Mouse (Mus musculus) megakaryocyte, adult 5-6 weeks (primary cell): ENCODE data around the gene Lce1g. TPM values are rescaled to one million over a fixed set of nuclear protein-coding genes. Genes with fewer than 3 reads are reported as not detected.

Experiments
- ATAC-seq: 2 replicates; pipeline ENCODE4 v1.8.0; 2016; ENCODE audit warnings: mild to moderate bottlenecking, inconsistent platforms; ENCODE audit not compliant: poor library complexity, severe bottlenecking
- total RNA-seq, 2 experiments: library from RNA; stranded (forward) in 1 of 2; stranded (reverse) in 1 of 2; fragments of 153-499, 151-499 nt in 1 of 2; fragments of 221-1000, 200-1000 nt in 1 of 2; gene quantifications; 2 replicates each; pipeline versions ENCODE4 v1.2.3 to v1.2.4; 2015 to 2017

The Lce1g gene
- total RNA-seq (2015) (not detected in 2 replicates), total RNA-seq (2017) (not detected in 2 replicates)

DNA sequence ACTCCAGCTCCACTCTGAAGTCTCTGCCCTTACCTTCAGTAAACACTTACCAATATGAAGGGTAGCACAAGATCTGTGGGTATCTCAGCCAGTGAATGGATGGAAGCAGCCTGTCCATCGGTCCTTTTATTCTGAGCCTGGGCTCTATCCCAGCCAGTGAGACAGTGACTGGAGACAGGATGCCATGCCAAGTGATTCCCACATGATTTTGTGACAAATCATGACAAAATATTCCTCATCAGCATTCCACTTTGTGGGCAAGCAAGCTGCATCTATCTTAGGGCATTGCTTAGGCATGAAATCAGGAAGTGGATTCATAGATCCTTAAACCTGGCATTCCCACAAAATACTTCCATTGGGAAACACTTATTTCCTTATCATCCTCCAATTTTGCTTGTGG lies at the start of gene Lce1g:
Lce1g (minus strand) TSS at position 101 of the 400 bp plus-strand sequence.
- ATAC-seq = no peak

- no peak for ATAC-seq
Observed at GRCm38 (mm10) chr3:92790414-92790813, 38.3 kb upstream of the Lce1g start, which contains the start of gene Lce1j. Lce1j (minus strand) TSS chr3:92790514.

- no peak for ATAC-seq
Observed at GRCm38 (mm10) chr3:92778799-92779198, 26.7 kb upstream of the Lce1g start, which contains the start of gene Lce1i. Lce1i (minus strand) TSS chr3:92778899.

DNA sequence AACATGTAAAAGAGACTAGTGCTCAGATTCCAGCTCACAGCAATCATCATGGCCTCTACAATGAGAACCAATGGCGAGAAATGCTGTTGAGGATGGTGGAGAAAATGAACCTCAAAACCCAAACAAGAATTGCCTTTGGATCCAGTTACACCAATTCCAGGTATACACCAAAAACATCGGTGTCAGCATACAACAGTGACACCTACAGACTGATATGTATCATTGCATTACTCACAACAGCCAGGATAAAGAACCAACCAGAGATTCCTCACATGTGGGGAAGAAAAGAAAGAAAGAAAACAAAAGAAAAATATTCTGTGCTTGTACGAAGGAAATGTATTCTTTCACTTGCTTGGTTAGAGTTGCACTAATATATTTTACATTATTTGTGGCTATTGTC lies 19.4 kb upstream of the Lce1g start:
- ATAC-seq = no peak

DNA sequence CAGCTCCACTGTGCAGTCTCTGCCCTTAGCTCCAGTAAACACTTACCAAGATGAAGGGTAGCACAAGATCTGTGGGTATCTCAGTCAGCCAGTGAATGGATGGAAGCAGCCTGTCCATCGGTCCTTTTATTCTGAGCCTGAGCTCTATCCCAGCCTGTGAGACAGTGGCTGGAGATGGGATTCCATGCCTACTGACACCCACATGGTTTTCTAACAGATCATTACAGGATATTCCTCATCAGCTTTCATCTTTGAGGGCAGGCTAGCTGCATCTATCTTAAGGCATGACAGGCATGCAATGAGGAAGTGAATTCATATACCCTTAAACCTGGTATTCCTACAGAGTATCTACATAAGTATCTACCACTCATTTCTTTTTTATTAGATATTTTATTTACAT lies 12.8 kb upstream of the Lce1g start, which contains the start of gene Lce1h:
Lce1h (minus strand) TSS at position 101 of the 400 bp plus-strand sequence.
- ATAC-seq = no peak

- ATAC-seq = no peak
Observed at GRCm38 (mm10) chr3:92753197-92753596, 1.1 kb upstream of the Lce1g start.

DNA sequence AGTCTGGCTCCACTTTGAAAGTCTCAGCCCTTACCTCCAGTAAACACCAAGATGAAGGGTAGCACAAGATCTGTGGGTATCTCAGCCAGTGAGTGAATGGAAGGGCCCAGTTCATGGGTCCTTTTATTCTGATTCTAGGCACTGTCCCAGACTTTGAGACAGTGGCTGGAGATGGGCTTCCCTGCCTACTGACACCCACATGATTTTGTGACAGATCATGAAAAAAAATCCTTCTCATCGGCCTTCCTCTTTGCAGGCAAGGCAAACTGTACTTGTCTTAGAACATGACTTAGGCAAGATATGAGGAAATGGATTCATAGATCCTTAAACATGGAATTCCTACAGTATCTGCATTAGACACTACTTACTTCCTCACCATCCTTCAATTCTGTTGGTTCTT lies 13.1 kb downstream of the Lce1g start, which contains the start of gene Gm38119:
Gm38119 (minus strand) TSS at position 101 of the 400 bp plus-strand sequence.
- ATAC-seq = no peak

GRCm38 (mm10) chr3:92722631-92723030 lies 29.5 kb downstream of the Lce1g start:
- ATAC-seq = no peak

DNA sequence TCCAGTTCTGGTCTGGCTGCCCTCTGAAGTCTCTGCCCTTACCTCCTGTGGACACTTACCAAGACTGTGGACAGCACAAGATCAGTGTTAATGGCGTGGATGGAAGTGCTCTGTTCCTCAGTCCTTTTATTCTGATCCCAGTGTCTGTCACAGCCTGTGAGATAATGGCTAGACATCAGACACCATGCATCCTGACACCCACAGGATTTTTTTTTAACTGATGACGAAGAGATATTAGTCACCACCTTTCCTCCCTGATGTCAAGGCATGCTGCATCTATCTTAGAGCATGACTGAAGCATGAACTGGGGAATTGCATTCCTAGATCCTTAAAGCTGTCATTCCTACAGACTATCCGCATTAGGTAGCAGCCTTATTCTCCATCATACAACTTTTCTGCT lies 31.9 kb downstream of the Lce1g start, which contains the start of gene Lce1f:
Lce1f (minus strand) TSS at position 101 of the 400 bp plus-strand sequence.
- ATAC-seq = no peak

DNA sequence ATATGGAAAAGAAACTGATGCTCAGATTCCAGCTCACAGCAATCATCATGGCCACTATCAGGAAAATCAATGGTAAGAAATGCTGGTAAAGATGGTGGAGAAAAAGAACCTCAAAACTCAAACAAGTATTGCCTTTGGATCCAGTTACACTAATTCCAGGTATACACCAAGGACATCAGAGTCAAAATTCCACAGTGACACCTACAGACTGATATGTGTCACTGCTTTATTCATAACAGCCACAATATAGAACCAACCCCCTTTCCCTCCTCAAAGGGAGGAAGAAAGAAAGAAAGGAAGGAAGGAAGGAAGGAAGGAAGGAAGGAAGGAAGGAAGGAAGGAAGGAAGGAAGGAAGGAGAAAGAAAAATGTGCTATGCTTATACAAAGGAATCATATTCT lies 37.0 kb downstream of the Lce1g start:
- ATAC-seq = no peak

GRCm38 (mm10) chr3:92708974-92709373 lies 43.2 kb downstream of the Lce1g start, which contains the start of gene Lce1e:
Lce1e (minus strand) TSS chr3:92709074.
- ATAC-seq = no peak

Other genes starting within 250 kb of the Lce1g start
- gene 2310046K23Rik, start 217.8 kb downstream of the Lce1g start, total RNA-seq (2015) = not detected in 2 replicates
- gene 2310046K23Rik, start 217.8 kb downstream of the Lce1g start, total RNA-seq (2017) = not detected in 2 replicates
- 0.18 TPM in 1 of 2 replicates, not detected in the other for gene Ivl, start 178.6 kb downstream of the Lce1g start, total RNA-seq (2015)
- gene Ivl, start 178.6 kb downstream of the Lce1g start, total RNA-seq (2017) = not detected in 2 replicates
- gene Smcp, start 163.3 kb downstream of the Lce1g start, total RNA-seq (2015) = not detected in 2 replicates
- gene Smcp, start 163.3 kb downstream of the Lce1g start, total RNA-seq (2017) = not detected in 2 replicates
- not detected in 2 replicates for gene 2210017I01Rik, start 144.8 kb downstream of the Lce1g start, total RNA-seq (2015)
- not detected in 2 replicates for gene 2210017I01Rik, start 144.8 kb downstream of the Lce1g start, total RNA-seq (2017)
- gene Lce6a, start 130.7 kb downstream of the Lce1g start, total RNA-seq (2015) = not detected in 2 replicates
- not detected in 2 replicates for gene Lce6a, start 130.7 kb downstream of the Lce1g start, total RNA-seq (2017)
- gene Lce1a1, start 104.0 kb downstream of the Lce1g start, total RNA-seq (2015) = not detected in 2 replicates
- not detected in 2 replicates for gene Lce1a1, start 104.0 kb downstream of the Lce1g start, total RNA-seq (2017)
- gene Lce1b, start 95.4 kb downstream of the Lce1g start, total RNA-seq (2015) = not detected in 2 replicates
- gene Lce1b, start 95.4 kb downstream of the Lce1g start, total RNA-seq (2017) = not detected in 2 replicates
- not detected in 2 replicates for gene Lce1a2, start 82.0 kb downstream of the Lce1g start, total RNA-seq (2015)
- not detected in 2 replicates for gene Lce1a2, start 82.0 kb downstream of the Lce1g start, total RNA-seq (2017)
- not detected in 2 replicates for gene Lce1c, start 73.1 kb downstream of the Lce1g start, total RNA-seq (2015)
- not detected in 2 replicates for gene Lce1c, start 73.1 kb downstream of the Lce1g start, total RNA-seq (2017)
- not detected in 2 replicates for gene Lce1d, start 65.1 kb downstream of the Lce1g start, total RNA-seq (2015)
- not detected in 2 replicates for gene Lce1d, start 65.1 kb downstream of the Lce1g start, total RNA-seq (2017)
- not detected in 2 replicates for gene Lce1e, start 43.3 kb downstream of the Lce1g start, total RNA-seq (2015)
- not detected in 2 replicates for gene Lce1e, start 43.3 kb downstream of the Lce1g start, total RNA-seq (2017)
- gene Lce1f, start 32.0 kb downstream of the Lce1g start, total RNA-seq (2015) = not detected in 2 replicates
- not detected in 2 replicates for gene Lce1f, start 32.0 kb downstream of the Lce1g start, total RNA-seq (2017)
- gene Gm38119, start 13.2 kb downstream of the Lce1g start, total RNA-seq (2015) = not detected in 2 replicates
- gene Gm38119, start 13.2 kb downstream of the Lce1g start, total RNA-seq (2017) = not detected in 2 replicates
- not detected in 2 replicates for gene Lce1h, start 12.7 kb upstream of the Lce1g start, total RNA-seq (2015)
- gene Lce1h, start 12.7 kb upstream of the Lce1g start, total RNA-seq (2017) = not detected in 2 replicates
- gene Lce1i, start 26.6 kb upstream of the Lce1g start, total RNA-seq (2015) = not detected in 2 replicates
- gene Lce1i, start 26.6 kb upstream of the Lce1g start, total RNA-seq (2017) = not detected in 2 replicates
- not detected in 2 replicates for gene Lce1j, start 38.2 kb upstream of the Lce1g start, total RNA-seq (2015)
- gene Lce1j, start 38.2 kb upstream of the Lce1g start, total RNA-seq (2017) = not detected in 2 replicates
- gene Lce1k, start 55.6 kb upstream of the Lce1g start, total RNA-seq (2015) = not detected in 2 replicates
- not detected in 2 replicates for gene Lce1k, start 55.6 kb upstream of the Lce1g start, total RNA-seq (2017)
- gene Kprp, start 74.9 kb upstream of the Lce1g start, total RNA-seq (2015) = not detected in 2 replicates
- gene Kprp, start 74.9 kb upstream of the Lce1g start, total RNA-seq (2017) = not detected in 2 replicates
- not detected in 2 replicates for gene Lce1l, start 98.9 kb upstream of the Lce1g start, total RNA-seq (2015)
- gene Lce1l, start 98.9 kb upstream of the Lce1g start, total RNA-seq (2017) = not detected in 2 replicates
- not detected in 2 replicates for gene 2310050C09Rik, start 117.9 kb upstream of the Lce1g start, total RNA-seq (2015)
- not detected in 2 replicates for gene 2310050C09Rik, start 117.9 kb upstream of the Lce1g start, total RNA-seq (2017)
- not detected in 2 replicates for gene Lce3a, start 173.9 kb upstream of the Lce1g start, total RNA-seq (2015)
- gene Lce3a, start 173.9 kb upstream of the Lce1g start, total RNA-seq (2017) = not detected in 2 replicates
- not detected in 2 replicates for gene Lce3b, start 180.6 kb upstream of the Lce1g start, total RNA-seq (2015)
- not detected in 2 replicates for gene Lce3b, start 180.6 kb upstream of the Lce1g start, total RNA-seq (2017)
- not detected in 2 replicates for gene Lce3c, start 192.1 kb upstream of the Lce1g start, total RNA-seq (2015)
- not detected in 2 replicates for gene Lce3c, start 192.1 kb upstream of the Lce1g start, total RNA-seq (2017)
- not detected in 2 replicates for gene Lce3d, start 205.1 kb upstream of the Lce1g start, total RNA-seq (2015)
- not detected in 2 replicates for gene Lce3d, start 205.1 kb upstream of the Lce1g start, total RNA-seq (2017)
- gene Lce3e, start 214.7 kb upstream of the Lce1g start, total RNA-seq (2015) = not detected in 2 replicates
- not detected in 2 replicates for gene Lce3e, start 214.7 kb upstream of the Lce1g start, total RNA-seq (2017)
- not detected in 2 replicates for gene Lce3f, start 239.9 kb upstream of the Lce1g start, total RNA-seq (2015)
- not detected in 2 replicates for gene Lce3f, start 239.9 kb upstream of the Lce1g start, total RNA-seq (2017)